Mouse (Mus musculus) brain, embryonic 14.5 days (tissue): ENCODE data around the gene Fkbp8. TPM values are rescaled to one million over a fixed set of nuclear protein-coding genes. Genes with fewer than 3 reads are reported as not detected.

Source experiments
- DNase-seq: peaks from one replicate; pipeline ENCODE4 v3.0.0-alpha.2; 2011; ENCODE audit warnings: low read depth
- CTCF ChIP-seq: fragments of 200-500 bp; IDR thresholded peaks from 2 replicates; pipeline ENCODE4 v1.5.1; 2012; ENCODE audit warnings: inconsistent platforms, mild to moderate bottlenecking, moderate library complexity, borderline replicate concordance; ENCODE audit not compliant: insufficient read depth, insufficient read length; ENCODE audit errors: extremely low read depth
- POLR2A ChIP-seq: fragments of 200-500 bp; IDR thresholded peaks from 2 replicates; pipeline ENCODE4 v1.6.1; 2012; ENCODE audit warnings: mild to moderate bottlenecking, inconsistent platforms, borderline replicate concordance; ENCODE audit not compliant: poor library complexity, insufficient read depth, insufficient read length, severe bottlenecking; ENCODE audit errors: extremely low read depth
- polyA plus RNA-seq: library from polyadenylated mRNA; depleted of rRNA; stranded (reverse); fragments of >200 nt; gene quantifications from 2 replicates; pipeline ENCODE4 v1.2.3, GENCODE M21; 2012

Fkbp8 gene
- polyA plus RNA-seq, 1 experiment: 485 TPM

GRCm38 (mm10) chr8:70492664-70493640, 34.6 kb upstream of the Fkbp8 start, which contains the start of gene Crlf1:
Crlf1 (plus strand) TSS chr8:70493158.
- no peak for DNase-seq
- TF ChIP-seq POLR2A (no peak), CTCF (no peak)

GRCm38 (mm10) chr8:70493692-70494415, 33.7 kb upstream of the Fkbp8 start:
- DNase-seq: no peak
- no peak for TF ChIP-seq CTCF
- TF ChIP-seq POLR2A: no peak

GRCm38 (mm10) chr8:70494416-70494945, 33.0 kb upstream of the Fkbp8 start:
- TF ChIP-seq POLR2A (no peak), CTCF (no peak)
- no peak for DNase-seq

GRCm38 (mm10) chr8:70495001-70495770, 32.3 kb upstream of the Fkbp8 start:
- no peak for DNase-seq
- no peak for TF ChIP-seq CTCF
- no peak for TF ChIP-seq POLR2A

GRCm38 (mm10) chr8:70495771-70496062, 31.8 kb upstream of the Fkbp8 start:
- TF ChIP-seq POLR2A (no peak), CTCF (no peak)
- no peak for DNase-seq

GRCm38 (mm10) chr8:70500386-70501301, 26.9 kb upstream of the Fkbp8 start:
- TF ChIP-seq CTCF: no peak
- no peak for TF ChIP-seq POLR2A
- DNase-seq: no peak

GRCm38 (mm10) chr8:70501820-70502529, 25.5 kb upstream of the Fkbp8 start:
- TF ChIP-seq CTCF (no peak), POLR2A (no peak)
- peak; percentile 62 for DNase-seq

- TF ChIP-seq POLR2A: no peak
- no peak for DNase-seq
Observed at GRCm38 (mm10) chr8:70502540-70502939, 25.0 kb upstream of the Fkbp8 start.

- TF ChIP-seq POLR2A: no peak
- TF ChIP-seq CTCF: peak; percentile 90
- peak; percentile 63 for DNase-seq
Observed at GRCm38 (mm10) chr8:70503062-70503750, 24.3 kb upstream of the Fkbp8 start.
